Mouse (Mus musculus) G1E (cell line): ENCODE data around the gene Rad51ap1. TPM values are rescaled to one million over a fixed set of nuclear protein-coding genes. Genes with fewer than 3 reads are reported as not detected.

Experiments used
- ATAC-seq: 2 replicates; pipeline ENCODE4 v1.8.0; 2016; ENCODE audit warnings: mild to moderate bottlenecking; ENCODE audit not compliant: insufficient number of reproducible peaks, poor library complexity, low FRiP score, severe bottlenecking; ENCODE audit errors: extremely low read depth
- DNase-seq: peaks from one replicate; pipeline ENCODE4 v3.0.0; 2012; ENCODE audit warnings: low spot score
- H3K27me3 ChIP-seq: 2 replicates; pipeline ENCODE4 v1.6.1; 2012; ENCODE audit warnings: mild to moderate bottlenecking, low read length, inconsistent platforms; ENCODE audit not compliant: insufficient read depth
- H3K36me3 ChIP-seq: replicated peaks from 2 replicates; pipeline ENCODE3; 2012; ENCODE audit warnings: mild to moderate bottlenecking, inconsistent platforms
- H3K4me1 ChIP-seq: 2 replicates; pipeline ENCODE4 v1.6.1; 2012; ENCODE audit warnings: low read depth, low read length, inconsistent platforms, mixed read lengths; ENCODE audit not compliant: insufficient read depth
- H3K4me3 ChIP-seq: 2 replicates; pipeline ENCODE4 v1.5.1; 2012; ENCODE audit warnings: low read depth, mild to moderate bottlenecking, inconsistent platforms, low read length, moderate library complexity, mixed read lengths
- H3K9me3 ChIP-seq: replicated peaks from 2 replicates; pipeline ENCODE4 v1.6.1; 2012; ENCODE audit warnings: inconsistent platforms
- CTCF ChIP-seq: IDR thresholded peaks from 2 replicates; pipeline ENCODE4 v1.5.1; 2012; ENCODE audit warnings: low read depth, low read length, inconsistent platforms, mixed read lengths
- GATA1 ChIP-seq: IDR thresholded peaks from 2 replicates; pipeline ENCODE4 v1.6.1; 2012; ENCODE audit warnings: borderline replicate concordance, low read length, inconsistent platforms, mixed read lengths
- GATA2 ChIP-seq: IDR thresholded peaks from 2 replicates; pipeline ENCODE4 v1.6.1; 2012; ENCODE audit warnings: low read depth, low read length, inconsistent platforms, borderline replicate concordance
- POLR2AphosphoS5 ChIP-seq: IDR thresholded peaks from 2 replicates; pipeline ENCODE4 v1.6.1; 2012; ENCODE audit warnings: low read depth, low read length, inconsistent platforms; ENCODE audit not compliant: insufficient replicate concordance
- TAL1 ChIP-seq: conservative IDR thresholded peaks from 2 replicates; pipeline ENCODE4 v1.6.1; 2012; ENCODE audit warnings: low read depth, low read length, inconsistent platforms, mixed read lengths
- polyA plus RNA-seq: library from polyadenylated mRNA; stranded (reverse); fragments of >175 nt; gene quantifications from 2 replicates; pipeline ENCODE4 v1.2.3, GENCODE M21; 2012
- total RNA-seq, 2 experiments: library from RNA; stranded (forward) in 1 of 2; stranded (reverse) in 1 of 2; fragments of 200-1000 nt in 1 of 2; fragments of >200 nt in 1 of 2; fragmentation: Nextera tagmentation in 1 of 2; gene quantifications; 2 replicates each; pipeline ENCODE4 v1.2.3; 2014 to 2017

Rad51ap1 gene
- total and polyA plus RNA-seq, 3 experiments, result 50.2 to 187 (median 77.4) TPM

GRCm38 (mm10) chr6:126921111-126921881, 18.1 kb downstream of the Rad51ap1 start, which contains the start of gene Dyrk4:
TSS of gene Dyrk4 (minus strand) at chr6:126921839.
- TF ChIP-seq GATA2, result no peak
- no peak for TF ChIP-seq GATA1
- no peak for TF ChIP-seq POLR2AphosphoS5
- TF ChIP-seq CTCF, result no peak
- Histone ChIP-seq H3K27me3 (no peaks in the 10 kb centered on the region), H3K4me1 (no peaks in the 10 kb centered on the region), H3K36me3 (peaks cover 61% of the 10 kb centered on the region), H3K9me3 (no peaks in the 10 kb centered on the region), H3K4me3 (no peak within 1 kb of the TSS)
- no peak; the same call in 1 of the 2 replicates for ATAC-seq
- DNase-seq, result no peak

DNA sequence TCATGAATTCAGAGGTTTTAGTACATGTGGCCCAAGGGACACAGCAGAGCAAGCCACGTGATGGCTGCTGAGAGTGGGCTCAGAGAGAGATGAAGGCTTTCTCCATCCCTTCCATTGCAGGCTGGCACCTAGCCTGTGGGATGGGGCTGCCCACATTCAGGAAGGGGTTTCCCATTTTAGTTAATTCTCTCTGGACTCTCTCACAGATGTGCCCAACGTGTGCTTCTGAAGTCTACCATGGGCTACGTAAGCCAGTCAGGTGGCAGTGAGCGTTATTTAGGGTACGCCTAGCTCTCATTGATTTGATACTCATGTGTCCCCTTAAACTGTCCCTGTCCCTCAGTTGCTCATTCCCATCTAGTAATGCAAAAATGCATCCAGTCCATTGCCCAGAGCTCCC, 24.5 kb downstream of the Rad51ap1 start:
- TF ChIP-seq GATA1 (no peak), GATA2 (no peak), POLR2AphosphoS5 (no peak), TAL1 (no peak), CTCF (no peak)
- ATAC-seq, result no peak

GRCm38 (mm10) chr6:126910727-126911126, 28.7 kb downstream of the Rad51ap1 start:
- no peak for TF ChIP-seq CTCF
- no peak for TF ChIP-seq GATA2
- no peak for TF ChIP-seq GATA1
- TF ChIP-seq POLR2AphosphoS5, result no peak
- no peak for TF ChIP-seq TAL1
- no peaks in the 10 kb centered on the region for H3K9me3 ChIP-seq
- H3K4me1 ChIP-seq, result no peaks in the 10 kb centered on the region
- H3K4me3 ChIP-seq, result no peak overlapping the region
- no peaks in the 10 kb centered on the region for H3K27me3 ChIP-seq
- no peaks in the 10 kb centered on the region for H3K36me3 ChIP-seq
- no peak for DNase-seq
- no peak for ATAC-seq

More for the DNA sequence above, 24.5 kb downstream of the Rad51ap1 start:
- Histone ChIP-seq H3K36me3 (peaks cover 1% of the 10 kb centered on the region), H3K4me1 (no peaks in the 10 kb centered on the region), H3K27me3 (no peaks in the 10 kb centered on the region), H3K4me3 (no peak overlapping the region), H3K9me3 (no peaks in the 10 kb centered on the region)
- no peak for DNase-seq

- DNase-seq (no peak), ATAC-seq (no peak)
- no peak overlapping the region for H3K4me3 ChIP-seq
- TF ChIP-seq TAL1, result no peak
- TF ChIP-seq GATA2, result no peak
- no peak for TF ChIP-seq POLR2AphosphoS5
- no peak for TF ChIP-seq CTCF
- no peak for TF ChIP-seq GATA1
- H3K4me1 ChIP-seq, result no peaks in the 10 kb centered on the region
- H3K9me3 ChIP-seq, result no peaks in the 10 kb centered on the region
- no peaks in the 10 kb centered on the region for H3K27me3 ChIP-seq
- H3K36me3 ChIP-seq, result no peaks in the 10 kb centered on the region
Observed at GRCm38 (mm10) chr6:126907876-126908275, 31.5 kb downstream of the Rad51ap1 start.

DNA sequence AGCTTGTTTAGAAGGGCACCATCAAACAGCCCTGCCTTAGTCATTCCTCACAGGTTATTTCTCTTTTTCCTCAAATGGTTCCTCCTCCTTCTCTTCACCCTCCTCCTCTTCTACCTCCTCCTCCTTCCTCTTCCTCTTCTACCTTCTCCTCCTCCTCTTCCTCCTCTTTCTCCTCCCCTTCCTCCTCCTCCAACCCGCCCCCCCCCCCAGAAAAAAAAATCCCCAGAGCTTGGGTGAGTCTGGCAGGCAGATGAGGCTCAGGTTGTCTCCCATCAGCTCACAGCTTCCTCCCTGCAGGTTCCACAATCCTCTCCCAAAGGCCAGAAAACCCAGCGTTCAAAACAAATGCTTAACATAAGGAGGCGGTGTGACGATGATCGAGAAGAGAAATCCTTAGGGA, 32.0 kb downstream of the Rad51ap1 start:
- H3K4me3 ChIP-seq, result no peak overlapping the region
- DNase-seq (no peak), ATAC-seq (no peak)
- TF ChIP-seq TAL1 (no peak), CTCF (no peak), GATA2 (no peak), GATA1 (no peak), POLR2AphosphoS5 (no peak)
- no peaks in the 10 kb centered on the region for H3K27me3 ChIP-seq
- no peaks in the 10 kb centered on the region for H3K4me1 ChIP-seq
- no peaks in the 10 kb centered on the region for H3K9me3 ChIP-seq
- H3K36me3 ChIP-seq, result no peaks in the 10 kb centered on the region

- Histone ChIP-seq H3K36me3 (no peaks in the 10 kb centered on the region), H3K9me3 (no peaks in the 10 kb centered on the region), H3K4me1 (no peaks in the 10 kb centered on the region), H3K4me3 (no peak overlapping the region), H3K27me3 (no peaks in the 10 kb centered on the region)
- DNase-seq (no peak), ATAC-seq (no peak)
- TF ChIP-seq POLR2AphosphoS5 (no peak), GATA1 (no peak), TAL1 (no peak), GATA2 (no peak), CTCF (no peak)
Observed at GRCm38 (mm10) chr6:126877118-126877517, 62.3 kb downstream of the Rad51ap1 start.

Other genes with a start within 250 kb of the Rad51ap1 start
- gene Kcna6, start 198.9 kb downstream of the Rad51ap1 start, total RNA-seq (2014; fragmentation: Nextera tagmentation), result not detected in 2 replicates
- 0.06 and 0.16 TPM in 2 replicates for gene Kcna6, start 198.9 kb downstream of the Rad51ap1 start, total RNA-seq (2017)
- not detected in 2 replicates for gene Kcna6, start 198.9 kb downstream of the Rad51ap1 start, polyA plus RNA-seq
- 45.5 and 58.8 TPM in 2 replicates for gene Ndufa9, start 90.5 kb downstream of the Rad51ap1 start, total RNA-seq (2014; fragmentation: Nextera tagmentation)
- gene Ndufa9, start 90.5 kb downstream of the Rad51ap1 start, total RNA-seq (2017), result 138 and 139 TPM in 2 replicates
- gene Ndufa9, start 90.5 kb downstream of the Rad51ap1 start, polyA plus RNA-seq, result 4.7 and 5.5 TPM in 2 replicates
- gene Akap3, start 86.5 kb downstream of the Rad51ap1 start, total RNA-seq (2014; fragmentation: Nextera tagmentation), result not detected in 2 replicates
- gene Akap3, start 86.5 kb downstream of the Rad51ap1 start, total RNA-seq (2017), result 0.16 TPM in 1 of 2 replicates, not detected in the other
- not detected in 2 replicates for gene Akap3, start 86.5 kb downstream of the Rad51ap1 start, polyA plus RNA-seq
- not detected in 2 replicates for gene Dyrk4, start 17.7 kb downstream of the Rad51ap1 start, total RNA-seq (2014; fragmentation: Nextera tagmentation)
- gene Dyrk4, start 17.7 kb downstream of the Rad51ap1 start, total RNA-seq (2017), result not detected in 2 replicates
- gene Dyrk4, start 17.7 kb downstream of the Rad51ap1 start, polyA plus RNA-seq, result not detected in 2 replicates
- 27.3 and 36.3 TPM in 2 replicates for gene D6Wsu163e, start 375 bp upstream of the Rad51ap1 start, total RNA-seq (2014; fragmentation: Nextera tagmentation)
- 61.2 and 65.9 TPM in 2 replicates for gene D6Wsu163e, start 375 bp upstream of the Rad51ap1 start, total RNA-seq (2017)
- gene D6Wsu163e, start 375 bp upstream of the Rad51ap1 start, polyA plus RNA-seq, result 3.3 and 4.0 TPM in 2 replicates
- gene Fgf6, start 76.0 kb upstream of the Rad51ap1 start, total RNA-seq (2014; fragmentation: Nextera tagmentation), result not detected in 2 replicates
- gene Fgf6, start 76.0 kb upstream of the Rad51ap1 start, total RNA-seq (2017), result 0.05 and 0.06 TPM in 2 replicates
- gene Fgf6, start 76.0 kb upstream of the Rad51ap1 start, polyA plus RNA-seq, result not detected in 2 replicates
- gene Fgf23, start 133.3 kb upstream of the Rad51ap1 start, total RNA-seq (2014; fragmentation: Nextera tagmentation), result not detected in 2 replicates
- 0.12 and 0.22 TPM in 2 replicates for gene Fgf23, start 133.3 kb upstream of the Rad51ap1 start, total RNA-seq (2017)
- not detected in 2 replicates for gene Fgf23, start 133.3 kb upstream of the Rad51ap1 start, polyA plus RNA-seq
- gene Tigar, start 170.0 kb upstream of the Rad51ap1 start, total RNA-seq (2014; fragmentation: Nextera tagmentation), result 2.5 and 3.4 TPM in 2 replicates
- gene Tigar, start 170.0 kb upstream of the Rad51ap1 start, total RNA-seq (2017), result 4.0 and 4.7 TPM in 2 replicates
- 0.94 and 1.1 TPM in 2 replicates for gene Tigar, start 170.0 kb upstream of the Rad51ap1 start, polyA plus RNA-seq
- 549 and 656 TPM in 2 replicates for gene Ccnd2, start 212.6 kb upstream of the Rad51ap1 start, total RNA-seq (2014; fragmentation: Nextera tagmentation)
- gene Ccnd2, start 212.6 kb upstream of the Rad51ap1 start, total RNA-seq (2017), result 127 and 152 TPM in 2 replicates
- gene Ccnd2, start 212.6 kb upstream of the Rad51ap1 start, polyA plus RNA-seq, result 822 and 1,195 TPM in 2 replicates